ENCODE assay signal across 22 mouse cellular contexts in genomic region chr14:103933813-103934212, GRCm38 (mm10).
A peak's percentile ranks its signal among the peaks of the same experiment; 100 is the strongest.
DNase-seq lines count a peak whose midpoint lies in the region; ATAC-seq and TF ChIP-seq lines count a peak whose summit lies in the region.
"Had no signal": no experiment of that assay in that cellular context is flagged by ENCODE, and none has a peak within 500 bp of the region (broad histone marks: within the 10 kb centered on the region; RNA-seq: fewer than 3 reads in every experiment).

No protein-coding gene starts in this region.

- intact Hi-C loops in left cerebral cortex, postnatal 25 days (cut with DNase I), result no loop called here

- DNase-seq in forebrain, embryonic 14.5 days (ENCODE audit: low spot score), result no peak
- no peak for DNase-seq in left cerebral cortex, postnatal 25 days (ENCODE audit: low spot score in 2 of 2)
- DNase-seq in left cerebral cortex, adult 11 months (ENCODE audit: low spot score), result no peak
- DNase-seq in ovary, postnatal 14 days (ENCODE audit: low spot score), result no peak
- DNase-seq: adrenal gland, adult 2 months; adrenal gland, adult 8-10 months; adrenal gland, postnatal 10 days; adrenal gland, postnatal 14 days; adrenal gland, postnatal 25 days; adrenal gland, postnatal 36 days; B cell, adult 2 months; cerebellum, adult 11 months; cerebellum, adult 11-12 months had no signal

- TF ChIP-seq POLR2A in small intestine, adult 2 months (IDR thresholded peaks at IDR 0.05; ENCODE audit: low read depth, low read length), result no peak

- H3K27me3 ChIP-seq in intestine, embryonic 15.5 days (replicated peaks), result no peaks in the 10 kb centered on the region
- no peaks in the 10 kb centered on the region for H3K27me3 ChIP-seq in intestine, embryonic 16.5 days (replicated peaks; ENCODE audit: control insufficient read depth, insufficient read depth, low read length)
- no peaks in the 10 kb centered on the region for H3K27me3 ChIP-seq in intestine, postnatal 0 days (replicated peaks; ENCODE audit: control insufficient read depth, insufficient read depth, low read length)
- no peaks in the 10 kb centered on the region for H3K27me3 ChIP-seq in small intestine, adult 2 months (ENCODE audit: control insufficient read depth, insufficient read depth, low read length)
- H3K27me3 ChIP-seq in forebrain, embryonic 14.5 days (replicated peaks; ENCODE audit: control insufficient read depth, insufficient read depth, low read length), result no peaks in the 10 kb centered on the region
- H3K27me3 ChIP-seq: CH12.LX, Patski had no signal

- no peak overlapping the region for H3K9ac ChIP-seq in intestine, embryonic 15.5 days
- no peak overlapping the region for H3K9ac ChIP-seq in intestine, embryonic 16.5 days (ENCODE audit: low read depth, low read length)
- H3K9ac ChIP-seq in intestine, postnatal 0 days (ENCODE audit: low read depth, low read length), result no peak overlapping the region
- no peak overlapping the region for H3K9ac ChIP-seq in forebrain, embryonic 14.5 days (ENCODE audit: low read length)

- H3K27ac ChIP-seq in intestine, embryonic 15.5 days, result no peak overlapping the region
- no peak overlapping the region for H3K27ac ChIP-seq in intestine, embryonic 16.5 days (ENCODE audit: low read length)
- H3K27ac ChIP-seq in intestine, postnatal 0 days (ENCODE audit: low read depth, low read length), result no peak overlapping the region
- H3K27ac ChIP-seq in small intestine, adult 2 months (ENCODE audit: insufficient read depth, low read depth, low read length), result peak overlapping the region; percentile 83
- H3K27ac ChIP-seq in forebrain, embryonic 14.5 days (ENCODE audit: low read depth, low read length), result no peak overlapping the region

- no peaks in the 10 kb centered on the region for H3K9me3 ChIP-seq in intestine, embryonic 15.5 days
- H3K9me3 ChIP-seq in intestine, embryonic 16.5 days (ENCODE audit: control insufficient read depth, low read length), result no peaks in the 10 kb centered on the region
- no peaks in the 10 kb centered on the region for H3K9me3 ChIP-seq in intestine, postnatal 0 days (ENCODE audit: control insufficient read depth)
- no peaks in the 10 kb centered on the region for H3K9me3 ChIP-seq in forebrain, embryonic 14.5 days (replicated peaks; ENCODE audit: control insufficient read depth, low read length)

- no peak overlapping the region for H3K4me3 ChIP-seq in intestine, embryonic 15.5 days (replicated peaks)
- no peak overlapping the region for H3K4me3 ChIP-seq in intestine, embryonic 16.5 days (ENCODE audit: low read length)
- H3K4me3 ChIP-seq in intestine, postnatal 0 days (ENCODE audit: low read depth, low read length), result no peak overlapping the region
- H3K4me3 ChIP-seq in small intestine, adult 2 months (ENCODE audit: low read depth, low read length), result no peak overlapping the region
- no peak overlapping the region for H3K4me3 ChIP-seq in forebrain, embryonic 14.5 days (ENCODE audit: low read depth, low read length)

- ATAC-seq in intestine, embryonic 15.5 days, result peak; percentile 91
- ATAC-seq in intestine, embryonic 16.5 days, result peak; percentile 95
- peak; percentile 73; the same call in 1 of the 2 replicates for ATAC-seq in intestine, postnatal 0 days
- ATAC-seq in forebrain, embryonic 14.5 days, result no peak
- ATAC-seq: activated CD4-positive, CD25-positive, alpha-beta regulatory T cell, adult 4 months; CD4-positive, CD25-positive, alpha-beta regulatory T cell, adult 4 months; Patski had no signal

- WGBS in intestine, embryonic 15.5 days, result 53% methylated on average over 3 of the region's 3 CpGs
- WGBS in intestine, embryonic 16.5 days, result 40% methylated on average over 3 of the region's 3 CpGs
- WGBS in intestine, postnatal 0 days, result 39% methylated on average over 3 of the region's 3 CpGs
- 34% methylated on average over 3 of the region's 3 CpGs for WGBS in small intestine, adult 2 months
- 90% methylated on average over 3 of the region's 3 CpGs for WGBS in forebrain, embryonic 14.5 days

- TF ChIP-seq CTCF in intestine, postnatal 0 days (IDR thresholded peaks at IDR 0.05; ENCODE audit: low read depth), result no peak
- TF ChIP-seq CTCF in small intestine, adult 2 months (IDR thresholded peaks at IDR 0.05; ENCODE audit: extremely low read depth, insufficient read length, insufficient replicate concordance, low read depth, low read length), result no peak

- no peak overlapping the region for H3K4me2 ChIP-seq in intestine, embryonic 15.5 days (replicated peaks)
- no peak overlapping the region for H3K4me2 ChIP-seq in intestine, embryonic 16.5 days (ENCODE audit: low read depth, low read length)
- H3K4me2 ChIP-seq in intestine, postnatal 0 days (replicated peaks; ENCODE audit: low read depth), result no peak overlapping the region
- no peak overlapping the region for H3K4me2 ChIP-seq in forebrain, embryonic 14.5 days (ENCODE audit: low read length)

- no peaks in the 10 kb centered on the region for H3K36me3 ChIP-seq in intestine, embryonic 15.5 days
- H3K36me3 ChIP-seq in intestine, embryonic 16.5 days (ENCODE audit: control insufficient read depth, insufficient read depth, low read length), result no peaks in the 10 kb centered on the region
- no peaks in the 10 kb centered on the region for H3K36me3 ChIP-seq in intestine, postnatal 0 days (ENCODE audit: control insufficient read depth, insufficient read depth)
- no peaks in the 10 kb centered on the region for H3K36me3 ChIP-seq in small intestine, adult 2 months (ENCODE audit: control insufficient read depth, insufficient read depth, low read length)
- H3K36me3 ChIP-seq in forebrain, embryonic 14.5 days (ENCODE audit: control insufficient read depth, insufficient read depth, low read length), result no peaks in the 10 kb centered on the region
- H3K36me3 ChIP-seq: G1E had no signal

- H3K4me1 ChIP-seq in intestine, embryonic 15.5 days (replicated peaks), result no peaks in the 10 kb centered on the region
- H3K4me1 ChIP-seq in intestine, embryonic 16.5 days (ENCODE audit: control insufficient read depth, insufficient read depth, low read length), result peaks cover 2% of the 10 kb centered on the region; the same call in 1 of the 2 replicates
- H3K4me1 ChIP-seq in intestine, postnatal 0 days (replicated peaks; ENCODE audit: control insufficient read depth, insufficient read depth, low read length), result 0 out of 2 replicates have a peak, but pooled peaks cover 2% of the 10 kb centered on the region
- peaks cover 10% of the 10 kb centered on the region; the same call in 1 of the 2 replicates for H3K4me1 ChIP-seq in small intestine, adult 2 months (ENCODE audit: control insufficient read depth, insufficient read depth, insufficient read length, low read length)
- H3K4me1 ChIP-seq in forebrain, embryonic 14.5 days (ENCODE audit: control insufficient read depth, insufficient read depth, low read length), result no peaks in the 10 kb centered on the region
